Mouse (Mus musculus) bone marrow, adult 2 months (tissue): ENCODE results near the gene Map2k5.

Source experiments
- CTCF ChIP-seq: fragments of 200-500 bp; IDR thresholded peaks from 2 replicates; pipeline ENCODE4 v1.5.1; 2011; ENCODE audit warnings: low read length, control low read depth; ENCODE audit not compliant: control insufficient read depth, insufficient read depth
- POLR2A ChIP-seq: fragments of 200-500 bp; IDR thresholded peaks from 2 replicates; pipeline ENCODE4 v1.6.1; 2011; ENCODE audit warnings: low read depth, mild to moderate bottlenecking, control low read depth, low read length, borderline replicate concordance; ENCODE audit not compliant: control insufficient read depth

GRCm38 (mm10) chr9:63335816-63336215 is 41.9 kb downstream of the Map2k5 start:
- no peak for TF ChIP-seq POLR2A
- TF ChIP-seq CTCF: no peak
